ENCODE assay signal across 8 mouse cellular contexts in the genomic region with DNA sequence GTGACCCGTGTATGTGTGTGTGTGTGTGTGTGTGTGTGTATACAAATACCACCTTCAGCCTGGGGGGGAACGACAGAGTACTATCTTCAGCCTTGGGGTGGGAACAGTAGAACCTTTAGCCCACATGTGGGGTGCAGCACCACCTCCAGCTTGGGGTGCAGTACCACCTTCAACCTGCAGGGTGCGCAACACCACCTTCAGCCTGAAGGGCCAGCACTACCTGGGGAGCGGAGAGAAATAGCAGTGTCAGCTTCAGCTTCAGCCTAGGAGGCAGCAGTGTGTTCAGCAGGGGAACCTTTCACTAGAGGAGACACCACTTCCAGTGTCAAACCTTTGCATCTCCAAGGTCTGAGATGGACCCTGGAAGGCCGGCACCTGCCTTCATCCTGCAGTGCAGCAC.
DNase-seq lines count a peak whose midpoint lies in the region; ATAC-seq lines count a peak whose summit lies in the region.

No protein-coding gene starts in this region.

- no peak for ATAC-seq in midbrain, embryonic 11.5 days (ENCODE audit: low FRiP score)
- ATAC-seq in midbrain, embryonic 14.5 days (ENCODE audit: low FRiP score, low TSS enrichment) = no peak
- ATAC-seq in neutrophil, adult 5-6 weeks (ENCODE audit: extremely low read depth, insufficient number of reproducible peaks, low FRiP score, poor library complexity, severe bottlenecking) = peak; percentile 61; the same call in 1 of the 2 replicates

- no peak overlapping the region for H3K4me2 ChIP-seq in midbrain, embryonic 11.5 days
- H3K4me2 ChIP-seq in midbrain, embryonic 14.5 days (ENCODE audit: low read length) = no peak overlapping the region

- H3K27ac ChIP-seq in midbrain, embryonic 11.5 days (ENCODE audit: low read depth, low read length) = no peak overlapping the region
- no peak overlapping the region for H3K27ac ChIP-seq in midbrain, embryonic 14.5 days (replicated peaks; ENCODE audit: low read depth, low read length)

- H3K36me3 ChIP-seq in midbrain, embryonic 11.5 days (ENCODE audit: control insufficient read depth, insufficient read depth, low read length) = no peaks in the 10 kb centered on the region
- H3K36me3 ChIP-seq in midbrain, embryonic 14.5 days (ENCODE audit: control insufficient read depth, insufficient read depth, low read length) = peaks cover 33% of the 10 kb centered on the region

- no peak overlapping the region for H3K9ac ChIP-seq in midbrain, embryonic 11.5 days (ENCODE audit: low read length)
- H3K9ac ChIP-seq in midbrain, embryonic 14.5 days (replicated peaks; ENCODE audit: low read length) = no peak overlapping the region

- 63% methylated on average over 5 of the region's 5 CpGs for WGBS in midbrain, embryonic 11.5 days
- WGBS in midbrain, embryonic 14.5 days = 57% methylated on average over 5 of the region's 5 CpGs

- no peak overlapping the region for H3K4me3 ChIP-seq in midbrain, embryonic 11.5 days (ENCODE audit: low read depth, low read length)
- no peak overlapping the region for H3K4me3 ChIP-seq in midbrain, embryonic 14.5 days (replicated peaks; ENCODE audit: low read depth, low read length)

- H3K27me3 ChIP-seq in midbrain, embryonic 11.5 days (ENCODE audit: control insufficient read depth, insufficient read depth, low read length) = no peaks in the 10 kb centered on the region
- H3K27me3 ChIP-seq in midbrain, embryonic 14.5 days (ENCODE audit: control insufficient read depth, insufficient read depth, low read length) = no peaks in the 10 kb centered on the region

- peaks cover 9% of the 10 kb centered on the region for H3K4me1 ChIP-seq in midbrain, embryonic 11.5 days (ENCODE audit: control insufficient read depth, insufficient read depth, low read length)
- no peaks in the 10 kb centered on the region for H3K4me1 ChIP-seq in midbrain, embryonic 14.5 days (ENCODE audit: control insufficient read depth, insufficient read depth, low read length)

- no peaks in the 10 kb centered on the region for H3K9me3 ChIP-seq in midbrain, embryonic 11.5 days (ENCODE audit: control insufficient read depth, low read length)
- H3K9me3 ChIP-seq in midbrain, embryonic 14.5 days (ENCODE audit: control insufficient read depth, low read length) = no peaks in the 10 kb centered on the region

- DNase-seq in cerebellum, adult 18-20 months = peak; percentile 53 to 55
- no peak for DNase-seq in cerebellum, adult 11-12 months
- DNase-seq in midbrain, embryonic 11.5 days (ENCODE audit: low spot score, missing footprints) = peak; percentile 89
- no peak for DNase-seq in midbrain, embryonic 14.5 days
- peak; percentile 79 for DNase-seq in induced T-regulatory cell, adult 2 months (ENCODE audit: low read depth)
- no peak for DNase-seq in gastrocnemius, postnatal 10 days
- no peak for DNase-seq in right cerebral cortex, postnatal 14 days

Comparison
In these comparisons a context has a peak if more than half of its experiments do, and no peak if none do; other contexts are left out.
1. DNase-seq: peak in cerebellum, adult 18-20 months (2 of 2), midbrain, embryonic 11.5 days (single experiment) and induced T-regulatory cell, adult 2 months (single experiment); none in cerebellum, adult 11-12 months (single experiment), midbrain, embryonic 14.5 days (single experiment), gastrocnemius, postnatal 10 days (single experiment) and right cerebral cortex, postnatal 14 days (single experiment).